Mouse (Mus musculus): Measurements from ENCODE around the gene Cabp4.

GRCm38 (mm10) chr19:4096642-4097440, 47.0 kb downstream of the Cabp4 start, which contains the start of gene Cdk2ap2:
- TF ChIP-seq CTCF (IDR thresholded peaks at IDR 0.05; ENCODE audit: low read depth), result no peak
- TF ChIP-seq EP300 (IDR thresholded peaks at IDR 0.05; ENCODE audit: low read depth), result peak; percentile 61; the same call in 1 of the 2 replicates
